Mouse (Mus musculus) thymus, postnatal 10 days (tissue): ENCODE data around the gene Gm17727.
"Not testable (repeated sequence)": the region's sequence is repeated elsewhere in the genome, so short reads cannot be mapped to it uniquely, and the experiment has no call there.

Source experiments
- DNase-seq, 2 experiments: peaks; one replicate each; pipeline ENCODE4 v3.0.0; 2021; ENCODE audit warnings: low spot score in 2 of 2

Gm17727 gene

GRCm38 (mm10) chr9:35778009-35778408 is at the start of gene Gm17727:
Gene Gm17727 (minus strand): TSS chr9:35778109.
- DNase-seq, result no peak

GRCm38 (mm10) chr9:35817881-35818280 is 40.0 kb upstream of the Gm17727 start:
- not testable (repeated sequence) for DNase-seq

GRCm38 (mm10) chr9:35798146-35798545 is 20.2 kb upstream of the Gm17727 start:
- DNase-seq, result no peak

- DNase-seq, result no peak
These were observed 12.1 kb upstream of the Gm17727 start, which contains the start of the genes Gm27235 and D730048I06Rik for GRCm38 (mm10) chr9:35790001-35790400. Gene Gm27235 (minus strand): TSS chr9:35790101. Gene D730048I06Rik (minus strand): TSS chr9:35790112.

GRCm38 (mm10) chr9:35756843-35757242 is 21.1 kb downstream of the Gm17727 start:
- DNase-seq, result no peak

- DNase-seq, result no peak
These were observed 37.2 kb downstream of the Gm17727 start, which contains the start of gene Gm17677 for GRCm38 (mm10) chr9:35740749-35741148. Gene Gm17677 (plus strand): TSS chr9:35741049.
